Mouse (Mus musculus) heart, embryonic 13.5 days (tissue): ENCODE measurements around the gene Fbxw21. TPM values are rescaled to one million over a fixed set of nuclear protein-coding genes. Genes with fewer than 3 reads are reported as not detected.
"Not testable (repeated sequence)": the region's sequence is repeated elsewhere in the genome, so short reads cannot be mapped to it uniquely, and the experiment has no call there.

Experiments
- ATAC-seq: fragments of 200-750 bp; cut with Nextera tagmentation; 2 replicates; pipeline ENCODE4 v1.8.0; 2017; ENCODE audit warnings: moderate TSS enrichment; ENCODE audit not compliant: insufficient number of reproducible peaks, low FRiP score, low TSS enrichment; ENCODE audit errors: extremely low read depth
- H3K27ac ChIP-seq: fragments of 300-500 bp; sonication (generic); replicated peaks from 2 replicates; pipeline ENCODE4 v1.5.1; 2015; ENCODE audit warnings: moderate library complexity, mild to moderate bottlenecking, inconsistent platforms
- H3K27me3 ChIP-seq: fragments of 300-500 bp; sonication (generic); replicated peaks from 2 replicates; pipeline ENCODE4 v1.6.1; 2015; ENCODE audit warnings: mild to moderate bottlenecking, inconsistent platforms
- H3K36me3 ChIP-seq: fragments of 300-500 bp; sonication (generic); 2 replicates; pipeline ENCODE4 v1.6.1; 2015; ENCODE audit warnings: mild to moderate bottlenecking, inconsistent platforms
- H3K4me1 ChIP-seq: fragments of 300-500 bp; sonication (generic); 2 replicates; pipeline ENCODE4 v1.6.1; 2015; ENCODE audit warnings: inconsistent platforms
- H3K4me2 ChIP-seq: fragments of 300-500 bp; sonication (generic); 2 replicates; pipeline ENCODE4 v1.6.1; 2015; ENCODE audit warnings: inconsistent platforms, mild to moderate bottlenecking, moderate library complexity
- H3K4me3 ChIP-seq: fragments of 300-500 bp; sonication (generic); 2 replicates; pipeline ENCODE4 v1.5.1; 2015; ENCODE audit warnings: moderate library complexity, mild to moderate bottlenecking, inconsistent platforms
- H3K9ac ChIP-seq: fragments of 300-500 bp; sonication (generic); 2 replicates; pipeline ENCODE4 v1.6.1; 2015; ENCODE audit warnings: inconsistent platforms, mild to moderate bottlenecking, moderate library complexity
- H3K9me3 ChIP-seq: fragments of 300-500 bp; sonication (generic); 2 replicates; pipeline ENCODE4 v1.6.1; 2016; ENCODE audit warnings: inconsistent platforms
- WGBS: fragments of 180-500 bp; shearing (Covaris S2); methylation state at CpG from one replicate; pipeline ENCODE4 v1.1.7; 2015; ENCODE audit warnings: mixed read lengths; 5-methylcytosine and 5-hydroxymethylcytosine counted together
- polyA plus RNA-seq: library from polyadenylated mRNA; unstranded; fragments of >200 nt; fragmentation: Nextera tagmentation; extraction: Ambion mirVana; gene quantifications from 2 replicates; pipeline ENCODE4 v1.2.1, GENCODE M21; 2015

The Fbxw21 gene
- polyA plus RNA-seq, result not detected in 2 replicates

- Histone ChIP-seq H3K9ac (no peak within 1 kb of the TSS), H3K4me1 (no peaks in the 10 kb centered on the region), H3K27ac (no peak within 1 kb of the TSS), H3K9me3 (no peaks in the 10 kb centered on the region), H3K4me3 (no peak within 1 kb of the TSS), H3K36me3 (no peaks in the 10 kb centered on the region), H3K27me3 (no peaks in the 10 kb centered on the region), H3K4me2 (no peak within 1 kb of the TSS)
- ATAC-seq, result no peak
- 52% methylated on average over 3 of the region's 3 CpGs for WGBS
These were observed at the start of gene Fbxw21 for GRCm38 (mm10) chr9:109161941-109162340. Fbxw21 (minus strand) TSS chr9:109162041.

GRCm38 (mm10) chr9:109201347-109201746 is 39.5 kb upstream of the Fbxw21 start:
- ATAC-seq, H3K9me3 ChIP-seq, H3K27ac ChIP-seq, H3K4me1 ChIP-seq, H3K4me3 ChIP-seq, H3K9ac ChIP-seq, H3K27me3 ChIP-seq, H3K4me2 ChIP-seq, H3K36me3 ChIP-seq: not testable (repeated sequence)
- 54% methylated on average over 1 of the region's 1 CpGs for WGBS

- H3K27ac ChIP-seq, result no peak overlapping the region
- H3K9me3 ChIP-seq, result no peaks in the 10 kb centered on the region
- WGBS, result 76% methylated on average over 1 of the region's 1 CpGs
- H3K4me1 ChIP-seq, result no peaks in the 10 kb centered on the region
- no peak for ATAC-seq
- H3K27me3 ChIP-seq, result no peaks in the 10 kb centered on the region
- no peak overlapping the region for H3K4me3 ChIP-seq
- H3K4me2 ChIP-seq, result no peak overlapping the region
- no peak overlapping the region for H3K9ac ChIP-seq
- no peaks in the 10 kb centered on the region for H3K36me3 ChIP-seq
These were observed 38.5 kb upstream of the Fbxw21 start for GRCm38 (mm10) chr9:109200349-109200748.

GRCm38 (mm10) chr9:109199353-109199752 is 37.5 kb upstream of the Fbxw21 start:
- no peak overlapping the region for H3K4me2 ChIP-seq
- 39% methylated on average over 1 of the region's 1 CpGs for WGBS
- no peak overlapping the region for H3K9ac ChIP-seq
- H3K27ac ChIP-seq, result no peak overlapping the region
- H3K4me3 ChIP-seq, result no peak overlapping the region
- ATAC-seq, result no peak
- H3K4me1 ChIP-seq, result no peaks in the 10 kb centered on the region
- H3K9me3 ChIP-seq, result no peaks in the 10 kb centered on the region
- no peaks in the 10 kb centered on the region for H3K27me3 ChIP-seq
- no peaks in the 10 kb centered on the region for H3K36me3 ChIP-seq

GRCm38 (mm10) chr9:109195875-109196274 is 34.0 kb upstream of the Fbxw21 start, which contains the start of gene Fbxw13:
Fbxw13 (minus strand) TSS chr9:109195975.
- H3K4me3 ChIP-seq, H3K9ac ChIP-seq, H3K27ac ChIP-seq, H3K27me3 ChIP-seq, H3K36me3 ChIP-seq, ATAC-seq, H3K4me1 ChIP-seq, H3K4me2 ChIP-seq, H3K9me3 ChIP-seq: not testable (repeated sequence)
- WGBS, result 64% methylated on average over 3 of the region's 3 CpGs

GRCm38 (mm10) chr9:109177208-109177607 is 15.4 kb upstream of the Fbxw21 start:
- no peak overlapping the region for H3K4me2 ChIP-seq
- H3K27me3 ChIP-seq, result no peaks in the 10 kb centered on the region
- no peak overlapping the region for H3K9ac ChIP-seq
- H3K9me3 ChIP-seq, result peaks cover 7% of the 10 kb centered on the region; the same call in 1 of the 2 replicates
- 77% methylated on average over 1 of the region's 1 CpGs for WGBS
- H3K4me3 ChIP-seq, result no peak overlapping the region
- no peaks in the 10 kb centered on the region for H3K36me3 ChIP-seq
- H3K4me1 ChIP-seq, result no peaks in the 10 kb centered on the region
- no peak for ATAC-seq
- H3K27ac ChIP-seq, result no peak overlapping the region

- Histone ChIP-seq H3K9me3 (peaks cover 7% of the 10 kb centered on the region; the same call in 1 of the 2 replicates), H3K36me3 (no peaks in the 10 kb centered on the region), H3K9ac (no peak overlapping the region), H3K4me3 (no peak overlapping the region), H3K4me2 (no peak overlapping the region), H3K27ac (no peak overlapping the region), H3K27me3 (no peaks in the 10 kb centered on the region), H3K4me1 (no peaks in the 10 kb centered on the region)
- 61% methylated on average over 1 of the region's 1 CpGs for WGBS
- no peak for ATAC-seq
These were observed 14.5 kb upstream of the Fbxw21 start for GRCm38 (mm10) chr9:109176301-109176700.

- Histone ChIP-seq H3K9me3 (peaks cover 7% of the 10 kb centered on the region; the same call in 1 of the 2 replicates), H3K9ac (no peak overlapping the region), H3K36me3 (no peaks in the 10 kb centered on the region), H3K27me3 (no peaks in the 10 kb centered on the region), H3K27ac (no peak overlapping the region), H3K4me1 (no peaks in the 10 kb centered on the region), H3K4me2 (no peak overlapping the region), H3K4me3 (no peak overlapping the region)
- ATAC-seq, result no peak
These were observed 5.5 kb upstream of the Fbxw21 start for GRCm38 (mm10) chr9:109167316-109167715.

- H3K4me2 ChIP-seq, H3K9me3 ChIP-seq, H3K4me3 ChIP-seq, H3K9ac ChIP-seq, H3K4me1 ChIP-seq, ATAC-seq, H3K36me3 ChIP-seq, H3K27ac ChIP-seq, H3K27me3 ChIP-seq: not testable (repeated sequence)
- WGBS, result 61% methylated on average over 4 of the region's 4 CpGs
These were observed 21.4 kb downstream of the Fbxw21 start for GRCm38 (mm10) chr9:109140414-109140813.

- no peak overlapping the region for H3K4me3 ChIP-seq
- no peaks in the 10 kb centered on the region for H3K9me3 ChIP-seq
- H3K9ac ChIP-seq, result no peak overlapping the region
- H3K36me3 ChIP-seq, result no peaks in the 10 kb centered on the region
- H3K27me3 ChIP-seq, result no peaks in the 10 kb centered on the region
- H3K27ac ChIP-seq, result no peak overlapping the region
- H3K4me1 ChIP-seq, result no peaks in the 10 kb centered on the region
- WGBS, result 72% methylated on average over 5 of the region's 5 CpGs
- ATAC-seq, result no peak
- no peak overlapping the region for H3K4me2 ChIP-seq
These were observed 31.8 kb downstream of the Fbxw21 start for GRCm38 (mm10) chr9:109130076-109130475.

GRCm38 (mm10) chr9:109128211-109128610 is 33.6 kb downstream of the Fbxw21 start:
- Histone ChIP-seq H3K4me1 (peaks cover 4% of the 10 kb centered on the region), H3K27ac (no peak overlapping the region), H3K36me3 (no peaks in the 10 kb centered on the region), H3K4me3 (no peak overlapping the region), H3K27me3 (no peaks in the 10 kb centered on the region), H3K4me2 (no peak overlapping the region), H3K9ac (no peak overlapping the region), H3K9me3 (no peaks in the 10 kb centered on the region)
- no peak for ATAC-seq
- WGBS, result 45% methylated on average over 3 of the region's 3 CpGs

- no peak overlapping the region for H3K4me3 ChIP-seq
- 69% methylated on average over 4 of the region's 4 CpGs for WGBS
These were observed 34.8 kb downstream of the Fbxw21 start for GRCm38 (mm10) chr9:109127076-109127475.

More at GRCm38 (mm10) chr9:109127076-109127475, 34.8 kb downstream of the Fbxw21 start:
- peaks cover 11% of the 10 kb centered on the region for H3K4me1 ChIP-seq
- no peak overlapping the region for H3K9ac ChIP-seq
- no peaks in the 10 kb centered on the region for H3K27me3 ChIP-seq
- H3K4me2 ChIP-seq, result no peak overlapping the region
- H3K36me3 ChIP-seq, result no peaks in the 10 kb centered on the region
- H3K27ac ChIP-seq, result no peak overlapping the region
- no peaks in the 10 kb centered on the region for H3K9me3 ChIP-seq
- ATAC-seq, result no peak
